Mouse (Mus musculus): ENCODE data around the gene Galnt18. TPM values are rescaled to one million over a fixed set of nuclear protein-coding genes. Genes with fewer than 3 reads are reported as not detected.

Gene Galnt18
- polyA plus RNA-seq (2015; fragmentation: Nextera tagmentation; extraction: Ambion mirVana): 13.4 and 13.9 TPM in 2 replicates

GRCm38 (mm10) chr7:111779504-111780242 lies at the start of gene Galnt18:
Gene Galnt18 (minus strand): TSS chr7:111779977.
- peak; percentile 28 for DNase-seq (ENCODE audit: low spot score)

- no peak for DNase-seq (ENCODE audit: low spot score)
These were observed 47.6 kb upstream of the Galnt18 start for GRCm38 (mm10) chr7:111827337-111827736.

GRCm38 (mm10) chr7:111813093-111813492 lies 33.3 kb upstream of the Galnt18 start:
- DNase-seq (ENCODE audit: low spot score): no peak

GRCm38 (mm10) chr7:111811036-111811435 lies 31.3 kb upstream of the Galnt18 start:
- DNase-seq (ENCODE audit: low spot score): no peak

DNA sequence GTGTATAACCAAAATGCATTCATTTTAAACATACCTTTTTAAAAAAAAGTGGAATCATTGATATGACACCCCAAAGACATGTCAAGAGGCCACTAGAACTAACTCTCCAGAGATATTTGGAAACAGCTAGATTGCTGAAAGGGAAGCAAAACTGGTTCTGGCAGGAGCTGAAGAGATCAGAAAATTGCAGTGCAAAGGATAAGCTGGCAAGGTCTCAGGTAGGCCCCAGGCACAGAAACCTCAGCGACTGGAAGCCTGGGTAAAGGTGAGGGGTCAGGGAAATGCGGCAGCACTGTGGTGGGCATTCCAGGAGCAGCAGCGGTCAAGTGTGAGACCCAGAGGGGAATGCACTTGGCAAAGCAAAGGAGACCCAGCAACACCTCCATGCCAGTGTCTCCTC lies 30.0 kb upstream of the Galnt18 start:
- no peak for DNase-seq (ENCODE audit: low spot score)

- no peak for DNase-seq (ENCODE audit: low spot score)
These were observed 26.3 kb upstream of the Galnt18 start for GRCm38 (mm10) chr7:111806083-111806482.

DNA sequence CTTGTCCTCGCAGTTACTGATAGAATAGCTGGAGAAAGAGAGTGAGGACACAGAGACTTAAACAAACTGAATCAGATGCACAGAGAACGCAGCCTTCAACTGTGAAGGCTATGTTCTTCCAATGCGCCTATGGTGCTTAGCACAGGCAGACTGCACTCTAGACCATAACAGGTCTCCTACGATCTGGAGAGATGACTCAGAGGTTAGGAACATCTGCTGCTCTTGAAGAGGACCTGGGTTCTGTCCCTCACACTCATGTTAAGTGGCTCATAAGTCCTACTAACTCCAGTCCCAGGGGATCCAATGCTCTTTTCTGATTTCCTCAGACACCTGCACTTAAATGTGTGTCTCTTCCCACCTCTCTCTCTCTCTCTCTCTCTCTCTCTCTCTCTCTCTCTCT lies 24.9 kb upstream of the Galnt18 start:
- no peak for DNase-seq (ENCODE audit: low spot score)

DNA sequence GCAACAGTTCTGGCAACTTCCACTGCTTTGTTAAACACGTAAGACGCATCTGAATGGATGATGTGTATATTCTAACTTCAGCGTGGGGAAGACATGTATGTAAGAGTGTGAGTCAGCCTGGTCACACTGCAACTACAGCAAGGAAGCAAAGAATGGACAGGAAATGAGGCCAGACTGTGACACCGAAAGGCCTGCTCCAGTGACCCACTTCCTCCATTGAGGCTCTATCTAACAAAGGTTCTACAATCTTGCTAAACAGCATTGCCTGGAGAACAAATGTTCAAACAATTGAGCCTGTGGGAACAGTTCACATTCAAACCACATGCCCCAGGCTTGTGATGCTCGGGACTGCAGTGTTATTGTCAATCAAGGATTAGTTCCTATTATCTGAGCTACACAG lies 21.0 kb upstream of the Galnt18 start:
- no peak for DNase-seq (ENCODE audit: low spot score)

GRCm38 (mm10) chr7:111800120-111800519 lies 20.3 kb upstream of the Galnt18 start:
- DNase-seq (ENCODE audit: low spot score): no peak

- no peak for DNase-seq (ENCODE audit: low spot score)
These were observed 19.2 kb upstream of the Galnt18 start for GRCm38 (mm10) chr7:111799021-111799420.

- no peak for DNase-seq (ENCODE audit: low spot score)
These were observed 17.7 kb upstream of the Galnt18 start for GRCm38 (mm10) chr7:111797337-111798010.

- no peak for DNase-seq (ENCODE audit: low spot score)
These were observed 15.3 kb upstream of the Galnt18 start for GRCm38 (mm10) chr7:111795059-111795458.

DNA sequence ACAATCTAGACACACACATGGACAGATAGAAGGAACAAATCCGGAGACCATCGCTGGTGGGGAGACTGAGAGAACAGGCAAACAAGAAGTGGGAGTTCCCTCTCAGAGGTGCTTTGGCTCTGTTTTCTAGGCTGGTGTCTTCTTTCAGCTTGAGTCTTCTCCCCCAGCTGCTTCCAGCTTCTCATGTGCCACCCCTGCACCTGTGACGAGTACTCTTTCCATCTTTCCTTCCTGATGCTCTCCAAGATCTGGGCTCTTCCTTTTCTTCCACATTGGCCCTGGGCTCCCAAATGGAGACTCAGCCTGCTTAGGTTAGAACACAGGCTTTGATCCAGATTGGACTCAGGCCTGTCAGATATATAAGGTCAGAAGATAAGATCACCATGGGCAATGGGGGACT lies 12.4 kb upstream of the Galnt18 start:
- no peak for DNase-seq (ENCODE audit: low spot score)

- no peak for DNase-seq (ENCODE audit: low spot score)
These were observed 11.6 kb upstream of the Galnt18 start for GRCm38 (mm10) chr7:111791347-111791746.

DNA sequence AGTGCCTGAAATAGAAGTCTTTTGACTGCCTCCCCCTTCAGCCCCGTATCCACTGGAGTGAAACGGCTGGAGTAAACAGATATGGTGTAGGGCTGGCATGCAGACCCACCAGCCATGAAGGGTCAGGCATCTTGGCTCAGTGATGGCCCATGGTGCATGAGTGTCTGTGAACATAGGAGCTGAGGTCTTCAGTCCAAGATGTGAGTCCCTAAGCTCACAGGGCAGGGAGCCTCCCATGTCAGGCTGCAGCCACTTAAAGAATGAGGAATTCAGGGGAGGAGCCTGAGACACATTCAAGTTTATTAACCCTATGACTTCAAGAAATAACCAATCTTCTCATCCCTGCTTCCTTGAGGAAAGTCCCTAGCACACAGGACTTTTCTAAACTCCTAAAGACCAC lies 8.1 kb upstream of the Galnt18 start:
- no peak for DNase-seq (ENCODE audit: low spot score)

DNA sequence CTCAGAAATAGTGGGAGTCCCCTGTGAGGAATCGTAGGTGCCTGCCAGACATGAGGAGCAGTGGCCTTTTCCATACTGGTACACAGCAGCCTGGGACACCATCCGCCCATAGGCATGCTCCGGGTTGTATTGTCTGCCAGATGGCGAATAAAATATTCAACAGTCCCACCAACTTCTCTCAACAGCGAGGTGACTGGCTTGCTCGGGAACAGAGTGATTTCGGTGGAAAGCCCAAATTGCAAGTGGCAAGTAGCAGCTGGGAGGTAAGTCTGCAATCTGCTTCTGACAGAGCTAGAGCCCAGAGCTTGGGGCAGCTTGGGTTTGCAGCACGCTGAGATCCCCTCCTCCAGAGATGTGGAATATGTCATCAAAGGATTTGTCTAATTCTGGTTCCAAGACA lies 5.7 kb upstream of the Galnt18 start:
- no peak for DNase-seq (ENCODE audit: low spot score)

- DNase-seq (ENCODE audit: low spot score): peak; percentile 25
These were observed 2.3 kb upstream of the Galnt18 start for GRCm38 (mm10) chr7:111782126-111782525.

- DNase-seq (ENCODE audit: low spot score): no peak
These were observed 1.5 kb upstream of the Galnt18 start for GRCm38 (mm10) chr7:111781316-111781715.

DNA sequence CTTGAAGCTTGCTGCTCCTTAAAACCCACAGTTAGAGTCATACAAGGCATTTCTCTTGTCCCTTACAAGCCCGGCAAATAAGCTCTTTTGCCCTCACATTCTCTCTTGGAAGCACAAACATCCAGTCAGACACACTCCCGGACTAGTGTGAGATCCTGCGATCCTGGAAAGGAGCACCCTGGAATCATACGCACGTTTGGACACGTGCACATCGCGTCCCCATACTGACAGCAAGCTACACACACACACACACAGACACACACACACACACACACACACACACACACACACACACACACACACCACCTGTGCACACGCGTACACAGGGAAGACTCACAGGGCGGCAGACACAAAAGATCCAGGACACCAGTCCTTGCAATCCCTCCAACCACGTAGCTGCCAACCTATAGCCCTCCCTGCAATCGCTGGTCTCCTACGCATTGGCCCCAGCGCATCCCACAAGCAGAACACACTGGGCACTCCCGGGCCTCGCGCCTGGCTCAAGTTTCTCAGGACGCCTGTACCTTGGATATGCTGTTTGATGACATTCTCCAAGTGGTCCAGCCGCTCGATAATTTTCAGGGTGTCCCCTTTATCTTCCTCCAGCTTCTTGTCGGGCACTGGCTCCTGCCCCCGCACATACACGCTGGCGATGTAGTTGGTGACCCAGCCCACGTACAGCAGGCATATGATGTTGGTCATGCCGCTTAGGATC lies 831 bp downstream of the Galnt18 start:
- DNase-seq (ENCODE audit: low spot score): no peak

DNA sequence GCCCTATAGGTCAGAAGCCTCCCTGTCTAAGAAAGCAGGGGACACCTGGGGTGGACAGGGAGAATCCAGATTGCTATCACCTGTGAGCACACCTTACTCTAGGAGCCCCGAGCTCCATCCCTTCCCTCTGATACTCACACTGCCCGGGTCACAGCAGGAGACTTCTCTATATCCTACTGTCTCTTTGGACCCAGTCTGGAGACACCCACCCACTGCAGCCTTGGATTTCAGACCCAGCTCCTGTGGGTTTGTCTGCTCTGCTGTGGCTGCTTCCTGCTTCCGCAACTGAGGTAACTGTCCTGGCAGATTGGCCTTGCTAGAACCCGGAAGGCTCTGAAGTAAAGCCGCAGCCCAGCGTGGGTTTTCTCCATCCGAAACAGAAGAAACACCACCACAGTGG lies 1.6 kb downstream of the Galnt18 start:
- DNase-seq (ENCODE audit: low spot score): no peak

DNA sequence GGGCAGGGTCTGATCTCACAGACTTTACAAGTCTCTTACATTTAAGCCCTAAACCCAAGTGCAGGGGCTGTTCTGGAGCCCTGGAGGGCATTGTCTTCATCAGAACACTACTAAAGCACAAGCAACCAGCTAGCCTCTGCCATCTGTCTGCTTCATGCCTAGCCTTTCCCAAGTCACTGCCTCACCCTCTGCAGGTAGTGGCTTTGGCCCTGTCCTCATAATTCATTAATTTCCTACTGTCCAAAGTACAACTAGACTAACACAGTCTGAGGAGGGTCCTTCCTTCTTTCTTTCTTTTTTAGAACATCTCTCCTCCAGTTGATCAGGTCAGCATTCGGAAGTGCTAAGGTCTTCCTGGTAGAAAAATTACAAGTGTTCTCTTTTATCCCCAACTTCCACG lies 2.6 kb downstream of the Galnt18 start:
- no peak for DNase-seq (ENCODE audit: low spot score)

GRCm38 (mm10) chr7:111776160-111776559 lies 3.6 kb downstream of the Galnt18 start:
- no peak for DNase-seq (ENCODE audit: low spot score)

Data from thymus, postnatal 0 days (tissue).